Mouse (Mus musculus): ENCODE data around the gene 1810024B03Rik. TPM values are rescaled to one million over a fixed set of nuclear protein-coding genes. Genes with fewer than 3 reads are reported as not detected.

1810024B03Rik gene
- total RNA-seq, 2 experiments from 2014 or later: 0.53 to 0.67 TPM

GRCm38 (mm10) chr2:127189574-127189973, 18.5 kb downstream of the 1810024B03Rik start:
- no peak for DNase-seq
- intact Hi-C loops (cut with DNase I): no loop called here

GRCm38 (mm10) chr2:127182598-127183381, 25.3 kb downstream of the 1810024B03Rik start:
- intact Hi-C loops (cut with DNase I): no loop called here
- DNase-seq: peak; percentile 89 to 90

- intact Hi-C loops (cut with DNase I): loop anchor here (1.0 kb wide), 1 partner anchor 39 kb away; no protein-coding TSS in a partner anchor
- DNase-seq: peak; percentile 40 to 67
Measured at GRCm38 (mm10) chr2:127166261-127166660, 41.8 kb downstream of the 1810024B03Rik start.

- DNase-seq: peak in 1 of 2 experiments; percentile 15
- intact Hi-C loops (cut with DNase I): loop anchor here (1.0 to 2.0 kb wide), 2 partner anchors 40 to 175 kb away; no protein-coding TSS in a partner anchor
Measured at GRCm38 (mm10) chr2:127165675-127166074, 42.4 kb downstream of the 1810024B03Rik start.

- intact Hi-C loops (cut with DNase I): no loop called here
Measured at GRCm38 (mm10) chr2:127145699-127146098, 62.4 kb downstream of the 1810024B03Rik start.

GRCm38 (mm10) chr2:127143158-127144063, 64.7 kb downstream of the 1810024B03Rik start, which contains the start of gene Itpripl1:
TSS of gene Itpripl1 (minus strand) at chr2:127143442.
- intact Hi-C loops (cut with DNase I): no loop called here
- peak; percentile 84 to 85 for DNase-seq

More at GRCm38 (mm10) chr2:127145699-127146098, 62.4 kb downstream of the 1810024B03Rik start:
- DNase-seq: no peak

GRCm38 (mm10) chr2:127142577-127143157, 65.4 kb downstream of the 1810024B03Rik start:
- intact Hi-C loops (cut with DNase I): no loop called here
- no peak for DNase-seq

- DNase-seq: peak; percentile 39 to 47
- intact Hi-C loops (cut with DNase I): no loop called here
Measured at GRCm38 (mm10) chr2:127142031-127142430, 66.0 kb downstream of the 1810024B03Rik start.

- intact Hi-C loops (cut with DNase I): no loop called here
- DNase-seq: no peak
Measured at GRCm38 (mm10) chr2:127140011-127140410, 68.1 kb downstream of the 1810024B03Rik start.

- DNase-seq: no peak
- intact Hi-C loops (cut with DNase I): no loop called here
Measured at GRCm38 (mm10) chr2:127139605-127140004, 68.5 kb downstream of the 1810024B03Rik start.

- intact Hi-C loops (cut with DNase I): no loop called here
- DNase-seq: peak in 1 of 2 experiments; percentile 55
Measured at GRCm38 (mm10) chr2:127139094-127139493, 69.0 kb downstream of the 1810024B03Rik start.

GRCm38 (mm10) chr2:127138449-127138848, 69.6 kb downstream of the 1810024B03Rik start:
- intact Hi-C loops (cut with DNase I): no loop called here
- no peak for DNase-seq

GRCm38 (mm10) chr2:127137838-127138420, 70.2 kb downstream of the 1810024B03Rik start:
- intact Hi-C loops (cut with DNase I): no loop called here
- no peak for DNase-seq

GRCm38 (mm10) chr2:127136979-127137378, 71.1 kb downstream of the 1810024B03Rik start:
- intact Hi-C loops (cut with DNase I): no loop called here
- DNase-seq: peak; percentile 53 to 63

Other genes starting within 250 kb of the 1810024B03Rik start
- 1 to 10 TPM; 7.4 to 9.6 TPM for gene Ap4e1, start 199.6 kb downstream of the 1810024B03Rik start, total RNA-seq (2021)
- 10 to 100 TPM; 23.0 to 26.1 TPM for gene Blvra, start 137.6 kb downstream of the 1810024B03Rik start, total RNA-seq (2021)
- gene Ncaph, start 74.3 kb downstream of the 1810024B03Rik start, total RNA-seq (2021): 10 to 100 TPM; 13.7 to 15.2 TPM
- gene Itpripl1, start 64.8 kb downstream of the 1810024B03Rik start, total RNA-seq (2021): 10 to 100 TPM; 14.1 to 15.3 TPM
- gene Snrnp200, start 106 bp upstream of the 1810024B03Rik start, total RNA-seq (2021): 10 to 100 TPM; 63.3 to 66.8 TPM
- 10 to 100 TPM; 57.2 to 60.4 TPM for gene Ciao1, start 39.5 kb upstream of the 1810024B03Rik start, total RNA-seq (2021)
- 10 to 100 TPM; 39.4 to 40.4 TPM for gene Tmem127, start 39.6 kb upstream of the 1810024B03Rik start, total RNA-seq (2021)
- gene Stard7, start 61.9 kb upstream of the 1810024B03Rik start, total RNA-seq (2021): 100 to 1,000 TPM; 184 to 187 TPM
- 1 to 10 TPM; 1.2 to 1.8 TPM for gene Dusp2, start 127.9 kb upstream of the 1810024B03Rik start, total RNA-seq (2021)
- gene Astl, start 130.4 kb upstream of the 1810024B03Rik start, total RNA-seq (2021): not detected
- 1 to 10 TPM in 1 of 2 experiments, under 1 TPM in 1; 0.84 to 1.1 TPM for gene Adra2b, start 154.9 kb upstream of the 1810024B03Rik start, total RNA-seq (2021)
- not detected for gene Gpat2, start 216.9 kb upstream of the 1810024B03Rik start, total RNA-seq (2021)
- gene Fahd2a, start 236.3 kb upstream of the 1810024B03Rik start, total RNA-seq (2021): 10 to 100 TPM; 25.2 to 25.3 TPM